Comparison of ENCODE assay signal across 19 mouse cellular contexts in the genomic region with DNA sequence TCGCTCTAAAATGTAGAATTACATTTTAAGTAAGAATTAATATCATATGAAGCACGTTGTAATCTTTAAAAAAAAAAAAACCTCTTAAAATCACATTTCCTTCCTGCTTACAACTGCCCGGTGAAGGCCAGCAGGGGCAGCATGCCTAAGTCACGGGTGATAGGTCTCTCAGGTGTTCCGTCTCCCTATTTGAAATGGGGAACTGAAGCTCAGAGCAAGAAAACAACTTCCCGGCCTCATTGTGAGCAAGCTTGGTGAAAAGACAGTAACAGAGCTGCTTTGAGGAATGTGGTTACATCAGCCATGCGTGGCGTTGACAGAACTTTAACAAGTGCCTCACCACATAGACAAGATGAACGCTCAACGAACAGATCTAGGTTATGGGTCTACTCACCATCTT. TPM values are rescaled to one million over a fixed set of nuclear protein-coding genes. Genes with fewer than 3 reads are reported as not detected.
DNase-seq lines count a peak whose midpoint lies in the region; ATAC-seq and TF ChIP-seq lines count a peak whose summit lies in the region.
"Had no signal": no experiment of that assay in that cellular context is flagged by ENCODE, and none has a peak within 500 bp of the region (broad histone marks: within the 10 kb centered on the region; RNA-seq: fewer than 3 reads in every experiment).

No protein-coding gene starts in this region.

- peak; percentile 41; the same call in 1 of the 2 replicates for TF ChIP-seq CTCF in kidney, postnatal 0 days (IDR thresholded peaks at IDR 0.05; ENCODE audit: low read depth)

- no peaks in the 10 kb centered on the region for H3K27me3 ChIP-seq in kidney, postnatal 0 days (ENCODE audit: insufficient read depth, low read length)
- no peaks in the 10 kb centered on the region for H3K27me3 ChIP-seq in kidney, embryonic 16.5 days (ENCODE audit: insufficient read depth, low read length)
- H3K27me3 ChIP-seq: embryonic facial prominence, embryonic 15.5 days; hindbrain, embryonic 15.5 days; liver, embryonic 12.5 days; midbrain, embryonic 12.5 days had no signal

- no peak overlapping the region for H3K4me2 ChIP-seq in kidney, postnatal 0 days (ENCODE audit: low read length)
- H3K4me2 ChIP-seq in kidney, embryonic 16.5 days (replicated peaks; ENCODE audit: low read depth, low read length) = no peak overlapping the region
- H3K4me2 ChIP-seq: embryonic facial prominence, embryonic 15.5 days; hindbrain, embryonic 15.5 days; liver, embryonic 12.5 days; midbrain, embryonic 12.5 days had no signal

- H3K4me1 ChIP-seq in kidney, postnatal 0 days (replicated peaks; ENCODE audit: insufficient read depth, low read length) = 0 out of 2 replicates have a peak, but pooled peaks cover 7% of the 10 kb centered on the region
- peaks cover 44% of the 10 kb centered on the region for H3K4me1 ChIP-seq in kidney, embryonic 16.5 days (ENCODE audit: insufficient read depth, low read length)
- H3K4me1 ChIP-seq: liver, embryonic 12.5 days had no signal

- 69% methylated on average over 10 of the region's 10 CpGs for WGBS in kidney, postnatal 0 days
- WGBS in kidney, embryonic 16.5 days = 77% methylated on average over 10 of the region's 10 CpGs

- no peak overlapping the region for H3K27ac ChIP-seq in kidney, postnatal 0 days
- H3K27ac ChIP-seq in kidney, embryonic 16.5 days (ENCODE audit: low read length) = no peak overlapping the region
- H3K27ac ChIP-seq: embryonic facial prominence, embryonic 15.5 days; hindbrain, embryonic 15.5 days; liver, embryonic 12.5 days; midbrain, embryonic 12.5 days had no signal

- no peak for DNase-seq in kidney, postnatal 0 days (ENCODE audit: low spot score)
- peak; percentile 80 to 85 for DNase-seq in B cell, adult 2 months
- DNase-seq in spleen, adult 12 weeks (ENCODE audit: low spot score) = peak; percentile 34
- DNase-seq in right cerebral cortex, postnatal 25 days = no peak
- no peak for DNase-seq in kidney, postnatal 36 days
- DNase-seq: cerebellum, adult 11 months; kidney, adult 2 months; layer of hippocampus, postnatal 36 days; left cerebral cortex, postnatal 4 days; lung, postnatal 10 days; right cerebral cortex, postnatal 14 days had no signal

- H3K36me3 ChIP-seq in kidney, postnatal 0 days (ENCODE audit: insufficient read depth, low read length) = no peaks in the 10 kb centered on the region
- H3K36me3 ChIP-seq in kidney, embryonic 16.5 days (ENCODE audit: insufficient read depth, low read length) = no peaks in the 10 kb centered on the region
- H3K36me3 ChIP-seq: embryonic facial prominence, embryonic 15.5 days; hindbrain, embryonic 15.5 days; liver, embryonic 12.5 days; midbrain, embryonic 12.5 days had no signal

- ATAC-seq in kidney, postnatal 0 days (replicated peaks; ENCODE audit: low FRiP score, low read depth) = no peak
- ATAC-seq in kidney, embryonic 16.5 days (ENCODE audit: low FRiP score, low TSS enrichment) = no peak
- ATAC-seq in granulocyte monocyte progenitor cell, adult 5-6 weeks (replicated peaks; ENCODE audit: poor library complexity, severe bottlenecking) = peak; percentile 74
- no peak for ATAC-seq in cerebellum, adult (ENCODE audit: insufficient number of reproducible peaks, low FRiP score, low TSS enrichment)
- ATAC-seq: activated CD4-positive, CD25-positive, alpha-beta regulatory T cell, adult 4 months; liver, embryonic 12.5 days had no signal

- H3K4me3 ChIP-seq in kidney, postnatal 0 days (replicated peaks; ENCODE audit: low read depth, low read length) = no peak overlapping the region
- no peak overlapping the region for H3K4me3 ChIP-seq in kidney, embryonic 16.5 days (ENCODE audit: low read length)
- H3K4me3 ChIP-seq: embryonic facial prominence, embryonic 15.5 days; hindbrain, embryonic 15.5 days; liver, embryonic 12.5 days; midbrain, embryonic 12.5 days had no signal

- H3K9me3 ChIP-seq in kidney, postnatal 0 days (replicated peaks; ENCODE audit: low read length) = no peaks in the 10 kb centered on the region
- H3K9me3 ChIP-seq in kidney, embryonic 16.5 days (ENCODE audit: low read length) = no peaks in the 10 kb centered on the region
- H3K9me3 ChIP-seq: embryonic facial prominence, embryonic 15.5 days; hindbrain, embryonic 15.5 days; liver, embryonic 12.5 days; midbrain, embryonic 12.5 days had no signal

- no peak overlapping the region for H3K9ac ChIP-seq in kidney, postnatal 0 days (ENCODE audit: low read depth, low read length)
- H3K9ac ChIP-seq in kidney, embryonic 16.5 days (replicated peaks; ENCODE audit: low read length) = no peak overlapping the region
- H3K9ac ChIP-seq: embryonic facial prominence, embryonic 15.5 days; hindbrain, embryonic 15.5 days; liver, embryonic 12.5 days; midbrain, embryonic 12.5 days had no signal

RNA-seq across cellular contexts. Expression of a gene that starts 41.5 kb away (rescaled TPM):
- polyA plus RNA-seq in kidney, postnatal 0 days (2015; fragmentation: Nextera tagmentation; extraction: Ambion mirVana) = 31.0 and 31.2 TPM in 2 replicates
- 33.8 and 35.9 TPM in 2 replicates for polyA plus RNA-seq in kidney, embryonic 16.5 days (2015; fragmentation: Nextera tagmentation; extraction: Ambion mirVana)
- 6.8 and 9.5 TPM in 2 replicates for total RNA-seq in granulocyte monocyte progenitor cell, adult 5-6 weeks (2014; fragmentation: Nextera tagmentation)
- total RNA-seq in granulocyte monocyte progenitor cell, adult 5-6 weeks (2017) = 4.3 and 6.5 TPM in 2 replicates

Comparison
In these comparisons a context has a peak if more than half of its experiments do, and no peak if none do; other contexts are left out.
1. DNase-seq: peak in B cell, adult 2 months (2 of 2) and spleen, adult 12 weeks (single experiment); none in kidney, postnatal 0 days (single experiment), right cerebral cortex, postnatal 25 days (single experiment) and kidney, postnatal 36 days (0 of 2).